Mouse (Mus musculus) testis, adult 2 months (tissue): ENCODE measurements at regions not wholly inside any gene's neighbourhood (a gene's known extent, or its start where the extent isn't known, plus 50 kb on each side); places are given as distances from the start of the nearest gene placed in this dataset.

Experiments
- H3K27ac ChIP-seq: fragments of 200-500 bp; 2 replicates; pipeline ENCODE4 v1.5.1; 2012; ENCODE audit warnings: low read depth, low read length; ENCODE audit not compliant: control insufficient read depth, insufficient read depth
- H3K27me3 ChIP-seq: fragments of 200-500 bp; 2 replicates; pipeline ENCODE4 v1.6.1; 2012; ENCODE audit warnings: mild to moderate bottlenecking, low read length, moderate library complexity; ENCODE audit not compliant: control insufficient read depth, insufficient read depth
- H3K36me3 ChIP-seq: fragments of 200-500 bp; 2 replicates; pipeline ENCODE4 v1.6.1; 2012; ENCODE audit warnings: mild to moderate bottlenecking, low read length; ENCODE audit not compliant: control insufficient read depth, insufficient read depth
- H3K4me1 ChIP-seq: fragments of 200-500 bp; 2 replicates; pipeline ENCODE4 v1.6.1; 2012; ENCODE audit warnings: low read length; ENCODE audit not compliant: control insufficient read depth, insufficient read depth
- H3K4me3 ChIP-seq: fragments of 200-500 bp; 2 replicates; pipeline ENCODE4 v1.5.1; 2012; ENCODE audit warnings: low read depth, mild to moderate bottlenecking, low read length, moderate library complexity, mixed read lengths; ENCODE audit not compliant: control insufficient read depth
- CTCF ChIP-seq: fragments of 200-500 bp; IDR thresholded peaks from 2 replicates; pipeline ENCODE4 v1.5.1; 2012; ENCODE audit warnings: low read depth, mild to moderate bottlenecking, inconsistent platforms, low read length, moderate library complexity; ENCODE audit not compliant: control insufficient read depth, insufficient read depth, insufficient replicate concordance
- POLR2A ChIP-seq: fragments of 200-500 bp; IDR thresholded peaks from 2 replicates; pipeline ENCODE4 v1.6.1; 2012; ENCODE audit warnings: low read depth, mild to moderate bottlenecking, inconsistent platforms, low read length, moderate library complexity; ENCODE audit not compliant: control insufficient read depth

DNA sequence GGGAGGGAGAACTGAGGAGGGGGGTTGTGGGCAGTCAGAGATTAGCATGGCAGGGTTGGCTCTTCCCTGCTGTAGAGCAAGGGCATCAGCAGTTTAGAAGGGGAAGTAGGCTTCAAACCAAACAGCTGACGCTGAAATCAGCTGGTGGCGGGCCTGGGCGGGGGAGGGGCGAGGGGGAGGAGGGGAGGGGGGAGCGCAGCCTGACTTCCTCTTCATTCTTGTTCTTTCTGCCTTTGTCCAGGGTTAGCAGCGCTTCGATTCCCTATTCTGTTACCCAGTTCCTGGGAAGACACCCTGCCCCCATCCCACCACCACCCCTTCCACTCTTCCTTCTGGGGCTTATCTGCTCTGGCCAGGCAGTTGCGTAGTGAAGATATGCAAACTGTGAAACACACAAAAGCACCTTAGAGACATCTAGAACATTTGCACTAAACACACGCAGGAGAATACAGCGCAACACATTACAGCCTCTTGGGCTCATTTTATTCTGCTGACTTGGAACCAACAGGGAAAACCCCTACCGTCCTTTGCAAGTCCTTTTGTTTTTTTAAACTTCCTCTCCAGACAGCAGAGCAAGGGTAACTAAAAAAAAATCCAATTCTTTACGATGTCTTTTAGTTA, 93.3 kb upstream of the Marcks start:
- H3K4me1 ChIP-seq = peaks cover 2% of the 10 kb centered on the region; the same call in 1 of the 2 replicates
- no peak for TF ChIP-seq CTCF
- TF ChIP-seq POLR2A = no peak
- no peaks in the 10 kb centered on the region for H3K27me3 ChIP-seq
- no peak overlapping the region; the same call in 1 of the 2 replicates for H3K4me3 ChIP-seq
- peak overlapping the region; percentile 57; the same call in 1 of the 2 replicates for H3K27ac ChIP-seq
- no peaks in the 10 kb centered on the region for H3K36me3 ChIP-seq

DNA sequence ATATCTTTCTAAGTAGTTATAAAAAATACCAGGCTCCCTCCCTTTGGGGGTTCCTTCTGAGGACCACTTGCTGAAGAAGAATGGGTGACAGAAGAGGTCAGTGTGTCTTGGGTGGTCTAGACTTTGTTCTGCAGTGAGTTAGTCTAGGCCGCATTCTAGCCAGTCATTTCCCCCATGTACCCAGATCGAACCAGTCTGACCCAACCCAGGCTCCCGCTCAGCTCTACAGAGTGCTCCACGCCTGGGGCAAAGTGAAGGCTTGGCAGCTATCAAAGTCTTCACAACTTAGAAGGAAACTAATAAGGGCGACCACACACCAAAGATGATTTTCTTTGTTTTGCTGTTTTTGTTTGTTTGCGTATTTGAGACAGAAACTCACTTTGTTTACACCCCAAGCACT, 92.4 kb upstream of the Marcks start:
- Histone ChIP-seq H3K4me1 (peaks cover 2% of the 10 kb centered on the region; the same call in 1 of the 2 replicates), H3K27ac (no peak overlapping the region), H3K27me3 (no peaks in the 10 kb centered on the region), H3K36me3 (no peaks in the 10 kb centered on the region), H3K4me3 (no peak overlapping the region)
- no peak for TF ChIP-seq CTCF
- TF ChIP-seq POLR2A = no peak

DNA sequence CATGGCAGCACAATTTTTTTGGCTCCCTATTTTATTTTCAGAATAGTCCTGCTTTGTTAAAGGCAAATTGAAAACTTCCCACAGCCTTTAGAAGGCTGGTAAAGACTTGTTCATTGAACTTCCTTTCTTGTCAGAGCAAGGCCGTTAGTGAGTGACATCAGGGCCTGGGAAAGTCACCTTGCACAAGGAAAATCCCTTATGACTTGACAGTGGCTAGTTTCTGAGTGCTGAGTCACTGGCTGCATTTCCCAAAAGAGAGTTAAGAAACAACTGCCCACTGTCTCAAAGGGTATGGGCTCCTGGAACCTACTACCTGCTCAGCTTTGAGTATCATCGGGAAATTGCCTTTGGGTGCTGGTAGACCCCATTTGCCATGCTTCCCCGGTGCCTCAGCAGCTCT, 89.2 kb upstream of the Marcks start:
- H3K27ac ChIP-seq = no peak overlapping the region
- no peak for TF ChIP-seq POLR2A
- H3K4me1 ChIP-seq = peaks cover 2% of the 10 kb centered on the region; the same call in 1 of the 2 replicates
- H3K36me3 ChIP-seq = no peaks in the 10 kb centered on the region
- H3K27me3 ChIP-seq = no peaks in the 10 kb centered on the region
- H3K4me3 ChIP-seq = no peak overlapping the region

DNA sequence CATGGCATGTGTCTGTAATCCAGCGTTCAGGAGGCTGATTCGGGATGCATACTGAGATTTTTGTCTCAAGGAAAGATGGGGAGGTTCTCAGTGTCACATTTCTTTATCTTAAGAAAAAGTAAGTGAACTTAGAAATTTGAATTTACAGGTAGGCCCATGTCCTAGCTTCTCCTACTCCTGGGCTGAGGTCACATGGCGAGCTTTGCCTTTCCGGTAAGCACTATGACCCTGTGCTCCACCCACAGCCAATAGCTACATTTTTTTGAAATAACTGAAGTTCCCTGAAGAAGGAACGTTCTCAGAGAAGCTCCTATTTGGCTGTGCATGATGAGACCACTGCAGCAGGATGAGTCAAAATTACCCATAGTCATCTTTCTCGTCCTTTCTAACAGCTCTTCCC, 83.0 kb upstream of the Marcks start:
- H3K36me3 ChIP-seq = no peaks in the 10 kb centered on the region

DNA sequence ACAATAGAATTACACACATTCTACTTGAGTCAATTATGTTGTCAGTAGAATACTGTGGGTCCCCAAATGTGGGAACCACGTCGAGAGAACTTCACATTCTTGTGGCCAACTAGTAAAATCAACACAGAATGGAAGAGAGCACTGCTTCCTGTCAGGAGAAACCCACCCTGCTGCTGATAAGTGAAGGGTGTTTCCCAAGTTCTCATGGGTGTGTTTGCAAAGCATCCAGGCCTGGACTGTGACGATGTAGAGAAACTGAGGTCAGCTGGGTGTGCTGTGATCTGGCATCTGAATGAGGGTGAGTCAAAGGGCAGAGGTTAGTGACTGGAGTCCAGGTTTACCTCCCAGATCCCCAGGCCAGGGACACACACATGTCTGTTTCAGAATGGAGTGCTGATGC, 81.7 kb upstream of the Marcks start:
- TF ChIP-seq POLR2A = no peak
- no peak for TF ChIP-seq CTCF
- H3K4me1 ChIP-seq = no peaks in the 10 kb centered on the region
- no peak overlapping the region for H3K27ac ChIP-seq
- H3K27me3 ChIP-seq = no peaks in the 10 kb centered on the region
- no peaks in the 10 kb centered on the region for H3K36me3 ChIP-seq
- H3K4me3 ChIP-seq = no peak overlapping the region

More for the DNA sequence above, 83.0 kb upstream of the Marcks start:
- Histone ChIP-seq H3K27ac (no peak overlapping the region), H3K4me3 (no peak overlapping the region), H3K4me1 (no peaks in the 10 kb centered on the region), H3K27me3 (no peaks in the 10 kb centered on the region)
- no peak for TF ChIP-seq POLR2A
- no peak for TF ChIP-seq CTCF

DNA sequence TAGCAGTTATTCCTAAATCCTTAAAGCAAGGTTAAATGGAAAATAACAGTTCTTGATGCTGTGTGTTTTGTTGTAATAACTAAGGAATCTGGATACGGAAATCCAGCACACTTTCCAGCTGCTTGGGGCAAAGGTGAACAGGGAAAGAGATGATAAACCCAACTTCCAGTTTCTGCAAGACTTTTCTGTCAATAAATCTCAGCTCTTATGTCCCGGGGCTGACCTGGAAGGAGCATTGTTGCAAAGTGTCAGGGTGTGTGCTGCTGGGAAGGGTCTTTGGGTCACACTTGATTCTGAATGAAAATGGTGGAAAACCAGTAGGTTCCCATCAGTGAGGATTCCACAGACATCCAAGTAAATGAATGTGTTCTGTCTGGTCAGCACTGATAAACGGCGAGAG, 81.2 kb upstream of the Marcks start:
- no peaks in the 10 kb centered on the region for H3K4me1 ChIP-seq
- TF ChIP-seq POLR2A = no peak
- TF ChIP-seq CTCF = no peak
- no peak overlapping the region for H3K4me3 ChIP-seq
- H3K36me3 ChIP-seq = no peaks in the 10 kb centered on the region
- H3K27me3 ChIP-seq = no peaks in the 10 kb centered on the region
- no peak overlapping the region for H3K27ac ChIP-seq

DNA sequence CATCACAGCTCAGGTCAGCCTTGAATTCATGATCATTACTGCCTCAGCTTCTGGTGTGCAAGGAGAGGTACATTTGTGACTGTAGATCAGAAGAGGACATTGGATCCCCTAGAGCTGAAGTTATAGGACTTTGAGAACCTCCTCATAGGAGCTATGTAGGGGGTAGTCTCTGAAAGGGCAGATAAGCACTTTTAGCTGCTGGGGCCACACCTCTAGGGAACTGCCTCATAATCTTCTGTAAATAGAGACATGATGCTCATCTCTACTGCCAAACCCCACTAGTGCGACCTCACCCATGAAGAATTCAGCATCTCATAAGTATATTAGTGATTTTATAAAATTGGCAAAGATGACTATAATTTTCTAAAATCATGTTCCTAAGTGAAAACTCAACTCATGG, 80.7 kb upstream of the Marcks start:
- no peaks in the 10 kb centered on the region for H3K4me1 ChIP-seq
- H3K4me3 ChIP-seq = no peak overlapping the region
- no peaks in the 10 kb centered on the region for H3K36me3 ChIP-seq
- no peaks in the 10 kb centered on the region for H3K27me3 ChIP-seq
- no peak overlapping the region for H3K27ac ChIP-seq
- no peak for TF ChIP-seq POLR2A
- no peak for TF ChIP-seq CTCF

DNA sequence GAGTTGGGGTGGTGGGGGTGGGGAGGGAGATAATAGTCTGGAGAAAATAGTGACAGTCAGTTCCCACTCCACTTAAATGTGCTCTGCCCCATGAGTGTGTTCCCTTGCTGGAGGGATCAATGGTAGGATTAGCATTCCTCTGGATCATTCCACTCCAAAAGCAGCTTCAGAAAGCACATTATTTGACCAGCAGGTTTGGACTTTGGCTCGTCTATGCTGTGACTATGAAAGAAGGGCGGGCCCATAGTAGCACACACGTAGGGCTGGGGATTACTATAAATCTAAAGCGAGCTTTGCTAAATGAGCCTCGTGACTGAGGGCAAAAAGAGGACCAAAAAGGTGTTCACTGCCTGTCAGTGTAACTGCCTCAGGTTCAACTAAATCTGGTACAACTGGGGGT, 75.9 kb upstream of the Marcks start:
- no peaks in the 10 kb centered on the region for H3K4me1 ChIP-seq
- H3K36me3 ChIP-seq = no peaks in the 10 kb centered on the region
- TF ChIP-seq CTCF (no peak), POLR2A (no peak)
- no peak overlapping the region for H3K4me3 ChIP-seq
- no peak overlapping the region for H3K27ac ChIP-seq
- no peaks in the 10 kb centered on the region for H3K27me3 ChIP-seq
